Mouse (Mus musculus) embryonic facial prominence, embryonic 12.5 days (tissue): Measurements from ENCODE around the gene Zfp579. TPM values are rescaled to one million over a fixed set of nuclear protein-coding genes. Genes with fewer than 3 reads are reported as not detected.

Experiments
- ATAC-seq: fragments of 200-750 bp; cut with Nextera tagmentation; 2 replicates; pipeline ENCODE4 v1.8.0; 2017; ENCODE audit not compliant: insufficient number of reproducible peaks, insufficient read depth, low FRiP score, low TSS enrichment
- H3K27ac ChIP-seq: fragments of 300-500 bp; sonication (generic); 2 replicates; pipeline ENCODE4 v1.5.1; 2016; ENCODE audit warnings: mild to moderate bottlenecking
- H3K27me3 ChIP-seq: fragments of 300-500 bp; sonication (generic); 2 replicates; pipeline ENCODE4 v1.6.1; 2016; ENCODE audit warnings: mild to moderate bottlenecking, moderate library complexity
- H3K36me3 ChIP-seq: fragments of 300-500 bp; sonication (generic); 2 replicates; pipeline ENCODE4 v1.6.1; 2016; ENCODE audit warnings: mild to moderate bottlenecking
- H3K4me1 ChIP-seq: fragments of 300-500 bp; sonication (generic); 2 replicates; pipeline ENCODE4 v1.6.1; 2016
- H3K4me2 ChIP-seq: fragments of 300-500 bp; sonication (generic); replicated peaks from 2 replicates; pipeline ENCODE4 v1.6.1; 2016; ENCODE audit warnings: mild to moderate bottlenecking, moderate library complexity
- H3K4me3 ChIP-seq: fragments of 300-500 bp; sonication (generic); 2 replicates; pipeline ENCODE4 v1.5.1; 2016; ENCODE audit warnings: mild to moderate bottlenecking
- H3K9ac ChIP-seq: fragments of 300-500 bp; sonication (generic); 2 replicates; pipeline ENCODE4 v1.6.1; 2016; ENCODE audit warnings: mild to moderate bottlenecking, moderate library complexity
- H3K9me3 ChIP-seq: fragments of 300-500 bp; sonication (generic); 2 replicates; pipeline ENCODE4 v1.6.1; 2016; ENCODE audit warnings: mild to moderate bottlenecking, moderate library complexity
- WGBS: fragments of 180-500 bp; shearing (Covaris S2); methylation state at CpG from one replicate; pipeline ENCODE4 v1.1.7; 2016; 5-methylcytosine and 5-hydroxymethylcytosine counted together
- polyA plus RNA-seq: library from polyadenylated mRNA; unstranded; fragments of >200 nt; fragmentation: Nextera tagmentation; extraction: Ambion mirVana; gene quantifications from 2 replicates; pipeline ENCODE4 v1.2.1, GENCODE M21; 2016

The Zfp579 gene
- polyA plus RNA-seq, result 43.3 and 46.7 TPM in 2 replicates

- Histone ChIP-seq H3K27ac (peak within 1 kb of the TSS; percentile 61), H3K27me3 (peaks cover 24% of the 10 kb centered on the region), H3K36me3 (peaks cover 32% of the 10 kb centered on the region), H3K9ac (peak within 1 kb of the TSS; percentile 85), H3K4me1 (peaks cover 28% of the 10 kb centered on the region), H3K4me2 (peak within 1 kb of the TSS; percentile 71), H3K4me3 (peak within 1 kb of the TSS; percentile 74), H3K9me3 (peaks cover 19% of the 10 kb centered on the region)
- WGBS, result 4% methylated on average over 17 of the region's 26 CpGs
- ATAC-seq, result peak; percentile 73
Observed at GRCm38 (mm10) chr7:4996003-4996895, at the start of gene Zfp579. Zfp579 (minus strand) TSS chr7:4996158.

GRCm38 (mm10) chr7:5044981-5045380, 49.0 kb upstream of the Zfp579 start:
- no peaks in the 10 kb centered on the region for H3K27me3 ChIP-seq
- H3K9me3 ChIP-seq, result no peaks in the 10 kb centered on the region
- 77% methylated on average over 2 of the region's 2 CpGs for WGBS
- no peak for ATAC-seq
- no peaks in the 10 kb centered on the region for H3K4me1 ChIP-seq
- H3K4me3 ChIP-seq, result no peak overlapping the region
- H3K4me2 ChIP-seq, result no peak overlapping the region
- H3K36me3 ChIP-seq, result no peaks in the 10 kb centered on the region
- no peak overlapping the region for H3K27ac ChIP-seq
- no peak overlapping the region for H3K9ac ChIP-seq

GRCm38 (mm10) chr7:5038940-5039339, 43.0 kb upstream of the Zfp579 start:
- no peaks in the 10 kb centered on the region for H3K27me3 ChIP-seq
- H3K27ac ChIP-seq, result peak overlapping the region; percentile 95
- peak overlapping the region; percentile 51 for H3K4me2 ChIP-seq
- H3K4me1 ChIP-seq, result peaks cover 6% of the 10 kb centered on the region; the same call in 1 of the 2 replicates
- H3K9me3 ChIP-seq, result peaks cover 12% of the 10 kb centered on the region; the same call in 1 of the 2 replicates
- WGBS, result 43% methylated on average over 5 of the region's 5 CpGs
- H3K9ac ChIP-seq, result peak overlapping the region; percentile 52; the same call in 1 of the 2 replicates
- ATAC-seq, result no peak
- peaks cover 28% of the 10 kb centered on the region for H3K36me3 ChIP-seq
- H3K4me3 ChIP-seq, result peak overlapping the region; percentile 61

- peak within 1 kb of the TSS; percentile 95 for H3K27ac ChIP-seq
- peaks cover 6% of the 10 kb centered on the region; the same call in 1 of the 2 replicates for H3K4me1 ChIP-seq
- H3K4me2 ChIP-seq, result peak within 1 kb of the TSS; percentile 51
- no peaks in the 10 kb centered on the region for H3K27me3 ChIP-seq
- ATAC-seq, result peak; percentile 93
- H3K36me3 ChIP-seq, result peaks cover 35% of the 10 kb centered on the region
- peaks cover 16% of the 10 kb centered on the region; the same call in 1 of the 2 replicates for H3K9me3 ChIP-seq
- peak within 1 kb of the TSS; percentile 52 for H3K9ac ChIP-seq
- peak within 1 kb of the TSS; percentile 61 for H3K4me3 ChIP-seq
- WGBS, result under 1% methylated on average over 48 of the region's 48 CpGs
Observed at GRCm38 (mm10) chr7:5038109-5038732, 42.3 kb upstream of the Zfp579 start, which contains the start of gene Zfp784. Zfp784 (minus strand) TSS chr7:5038446.

GRCm38 (mm10) chr7:5037467-5037866, 41.5 kb upstream of the Zfp579 start:
- Histone ChIP-seq H3K27me3 (no peaks in the 10 kb centered on the region), H3K4me3 (peak overlapping the region; percentile 61), H3K4me1 (peaks cover 6% of the 10 kb centered on the region; the same call in 1 of the 2 replicates), H3K9me3 (peaks cover 20% of the 10 kb centered on the region), H3K36me3 (peaks cover 43% of the 10 kb centered on the region), H3K4me2 (peak overlapping the region; percentile 51), H3K9ac (no peak overlapping the region), H3K27ac (peak overlapping the region; percentile 95; the same call in 1 of the 2 replicates)
- no peak for ATAC-seq
- 90% methylated on average over 8 of the region's 8 CpGs for WGBS

GRCm38 (mm10) chr7:5037026-5037425, 41.1 kb upstream of the Zfp579 start:
- Histone ChIP-seq H3K27me3 (no peaks in the 10 kb centered on the region), H3K9me3 (peaks cover 24% of the 10 kb centered on the region), H3K4me2 (no peak overlapping the region), H3K27ac (no peak overlapping the region), H3K4me3 (no peak overlapping the region), H3K9ac (no peak overlapping the region), H3K36me3 (peaks cover 47% of the 10 kb centered on the region), H3K4me1 (peaks cover 6% of the 10 kb centered on the region; the same call in 1 of the 2 replicates)
- WGBS, result 94% methylated on average over 7 of the region's 7 CpGs
- ATAC-seq, result no peak

GRCm38 (mm10) chr7:5036136-5036535, 40.2 kb upstream of the Zfp579 start:
- WGBS, result 92% methylated on average over 9 of the region's 9 CpGs

GRCm38 (mm10) chr7:5035628-5036027, 39.7 kb upstream of the Zfp579 start:
- H3K4me2 ChIP-seq, result no peak overlapping the region
- no peak overlapping the region for H3K9ac ChIP-seq
- peaks cover 6% of the 10 kb centered on the region; the same call in 1 of the 2 replicates for H3K4me1 ChIP-seq
- peaks cover 38% of the 10 kb centered on the region for H3K9me3 ChIP-seq
- 94% methylated on average over 17 of the region's 17 CpGs for WGBS
- no peak overlapping the region for H3K4me3 ChIP-seq
- peaks cover 61% of the 10 kb centered on the region for H3K36me3 ChIP-seq
- H3K27me3 ChIP-seq, result no peaks in the 10 kb centered on the region
- no peak overlapping the region for H3K27ac ChIP-seq
- no peak for ATAC-seq

More at GRCm38 (mm10) chr7:5036136-5036535, 40.2 kb upstream of the Zfp579 start:
- ATAC-seq, result no peak
- Histone ChIP-seq H3K4me3 (no peak overlapping the region), H3K27ac (no peak overlapping the region), H3K4me1 (peaks cover 6% of the 10 kb centered on the region; the same call in 1 of the 2 replicates), H3K9me3 (peaks cover 33% of the 10 kb centered on the region), H3K4me2 (no peak overlapping the region), H3K27me3 (no peaks in the 10 kb centered on the region), H3K9ac (no peak overlapping the region), H3K36me3 (peaks cover 56% of the 10 kb centered on the region)

GRCm38 (mm10) chr7:5033818-5034217, 37.9 kb upstream of the Zfp579 start, which contains the start of gene 4632433K11Rik:
4632433K11Rik (plus strand) TSS chr7:5034118.
- Histone ChIP-seq H3K4me1 (no peaks in the 10 kb centered on the region), H3K27ac (no peak within 1 kb of the TSS), H3K36me3 (peaks cover 79% of the 10 kb centered on the region), H3K9me3 (peaks cover 56% of the 10 kb centered on the region), H3K9ac (no peak within 1 kb of the TSS), H3K27me3 (no peaks in the 10 kb centered on the region), H3K4me3 (no peak within 1 kb of the TSS), H3K4me2 (no peak within 1 kb of the TSS)
- 91% methylated on average over 3 of the region's 3 CpGs for WGBS
- ATAC-seq, result no peak

GRCm38 (mm10) chr7:5031496-5031895, 35.5 kb upstream of the Zfp579 start:
- H3K9ac ChIP-seq, result no peak overlapping the region
- H3K4me2 ChIP-seq, result no peak overlapping the region
- 79% methylated on average over 46 of the region's 46 CpGs for WGBS
- no peak overlapping the region for H3K27ac ChIP-seq
- H3K27me3 ChIP-seq, result no peaks in the 10 kb centered on the region
- no peaks in the 10 kb centered on the region for H3K4me1 ChIP-seq
- H3K36me3 ChIP-seq, result peaks cover 95% of the 10 kb centered on the region
- no peak for ATAC-seq
- 0 out of 2 replicates have a peak overlapping the region, but pooled peaks have one; percentile 6 for H3K4me3 ChIP-seq
- H3K9me3 ChIP-seq, result peaks cover 59% of the 10 kb centered on the region

- Histone ChIP-seq H3K9me3 (peaks cover 54% of the 10 kb centered on the region), H3K27me3 (no peaks in the 10 kb centered on the region), H3K4me2 (no peak overlapping the region), H3K4me1 (no peaks in the 10 kb centered on the region), H3K4me3 (peak overlapping the region; percentile 5; the same call in 1 of the 2 replicates), H3K27ac (no peak overlapping the region), H3K36me3 (peaks cover 96% of the 10 kb centered on the region), H3K9ac (no peak overlapping the region)
- ATAC-seq, result no peak
- WGBS, result 86% methylated on average over 63 of the region's 63 CpGs
Observed at GRCm38 (mm10) chr7:5030554-5031275, 34.8 kb upstream of the Zfp579 start.
